Mouse (Mus musculus) midbrain, embryonic 16.5 days (tissue): Measurements from ENCODE around the gene Gpr132. TPM values are rescaled to one million over a fixed set of nuclear protein-coding genes. Genes with fewer than 3 reads are reported as not detected.

ENCODE experiments used
- ATAC-seq: fragments of 200-750 bp; cut with Nextera tagmentation; 2 replicates; pipeline ENCODE4 v1.8.0; 2017; ENCODE audit warnings: moderate TSS enrichment
- H3K27ac ChIP-seq: fragments of 300-500 bp; sonication (generic); 2 replicates; pipeline ENCODE4 v1.5.1; 2014; ENCODE audit warnings: mild to moderate bottlenecking, low read length, mixed read lengths
- H3K27me3 ChIP-seq: fragments of 300-500 bp; sonication (generic); 2 replicates; pipeline ENCODE4 v1.6.1; 2014; ENCODE audit warnings: low read depth, low read length, mixed read lengths; ENCODE audit not compliant: control insufficient read depth, insufficient read depth
- H3K36me3 ChIP-seq: fragments of 300-500 bp; sonication (generic); 2 replicates; pipeline ENCODE4 v1.6.1; 2014; ENCODE audit warnings: mild to moderate bottlenecking, low read length, moderate library complexity, mixed read lengths; ENCODE audit not compliant: control insufficient read depth, insufficient read depth
- H3K4me1 ChIP-seq: fragments of 300-500 bp; sonication (generic); 2 replicates; pipeline ENCODE4 v1.6.1; 2014; ENCODE audit warnings: mild to moderate bottlenecking, low read length, mixed read lengths; ENCODE audit not compliant: control insufficient read depth, insufficient read depth
- H3K4me2 ChIP-seq: fragments of 300-500 bp; sonication (generic); 2 replicates; pipeline ENCODE4 v1.6.1; 2014; ENCODE audit warnings: mild to moderate bottlenecking, low read length, mixed read lengths
- H3K4me3 ChIP-seq: fragments of 300-500 bp; sonication (generic); 2 replicates; pipeline ENCODE4 v1.5.1; 2014; ENCODE audit warnings: low read depth, mild to moderate bottlenecking, low read length, moderate library complexity, mixed read lengths
- H3K9ac ChIP-seq: fragments of 300-500 bp; sonication (generic); 2 replicates; pipeline ENCODE4 v1.6.1; 2014; ENCODE audit warnings: low read depth, low read length, mixed read lengths
- H3K9me3 ChIP-seq: fragments of 300-500 bp; sonication (generic); replicated peaks from 2 replicates; pipeline ENCODE4 v1.6.1; 2014; ENCODE audit warnings: mild to moderate bottlenecking, low read length, mixed read lengths; ENCODE audit not compliant: control insufficient read depth, poor library complexity, severe bottlenecking
- WGBS: fragments of 180-500 bp; shearing (Covaris S2); extraction: QIAGEN DNeasy Blood & Tissue Kit; methylation state at CpG from one replicate; pipeline ENCODE4 v1.1.7; 2014; 5-methylcytosine and 5-hydroxymethylcytosine counted together
- polyA plus RNA-seq: library from polyadenylated mRNA; unstranded; fragments of >200 nt; fragmentation: Nextera tagmentation; extraction: Ambion mirVana; gene quantifications from 2 replicates; pipeline ENCODE4 v1.2.1, GENCODE M21; 2015

The Gpr132 gene
- polyA plus RNA-seq, result 0.14 TPM in 1 of 2 replicates, not detected in the other

GRCm38 (mm10) chr12:112868178-112869087 lies at the start of gene Gpr132:
Gpr132 (minus strand) TSS chr12:112868228.
- 66% methylated on average over 13 of the region's 13 CpGs for WGBS
- ATAC-seq, result no peak
- no peaks in the 10 kb centered on the region for H3K9me3 ChIP-seq
- H3K4me2 ChIP-seq, result no peak within 1 kb of the TSS
- H3K27me3 ChIP-seq, result no peaks in the 10 kb centered on the region
- no peak within 1 kb of the TSS for H3K4me3 ChIP-seq
- no peak within 1 kb of the TSS for H3K27ac ChIP-seq
- H3K4me1 ChIP-seq, result 0 out of 2 replicates have a peak, but pooled peaks cover 2% of the 10 kb centered on the region
- no peak within 1 kb of the TSS for H3K9ac ChIP-seq
- no peaks in the 10 kb centered on the region for H3K36me3 ChIP-seq

GRCm38 (mm10) chr12:112917486-112917885 lies 49.5 kb upstream of the Gpr132 start:
- Histone ChIP-seq H3K4me3 (no peak overlapping the region), H3K4me1 (no peaks in the 10 kb centered on the region; the same call in 1 of the 2 replicates), H3K9me3 (no peaks in the 10 kb centered on the region), H3K27me3 (no peaks in the 10 kb centered on the region), H3K36me3 (peaks cover 40% of the 10 kb centered on the region), H3K4me2 (no peak overlapping the region), H3K9ac (no peak overlapping the region), H3K27ac (no peak overlapping the region)
- WGBS, result 75% methylated on average over 11 of the region's 11 CpGs
- no peak for ATAC-seq

GRCm38 (mm10) chr12:112916698-112917400 lies 48.8 kb upstream of the Gpr132 start:
- no peaks in the 10 kb centered on the region for H3K9me3 ChIP-seq
- peaks cover 42% of the 10 kb centered on the region for H3K36me3 ChIP-seq
- H3K4me3 ChIP-seq, result no peak overlapping the region
- H3K27ac ChIP-seq, result no peak overlapping the region
- 85% methylated on average over 16 of the region's 16 CpGs for WGBS
- H3K4me1 ChIP-seq, result no peaks in the 10 kb centered on the region
- H3K4me2 ChIP-seq, result no peak overlapping the region
- H3K9ac ChIP-seq, result no peak overlapping the region
- ATAC-seq, result no peak
- H3K27me3 ChIP-seq, result no peaks in the 10 kb centered on the region

- no peak overlapping the region for H3K27ac ChIP-seq
- H3K9me3 ChIP-seq, result no peaks in the 10 kb centered on the region
- H3K4me3 ChIP-seq, result no peak overlapping the region
- H3K36me3 ChIP-seq, result peaks cover 53% of the 10 kb centered on the region
- H3K27me3 ChIP-seq, result no peaks in the 10 kb centered on the region
- no peak overlapping the region for H3K9ac ChIP-seq
- no peak overlapping the region for H3K4me2 ChIP-seq
- no peak; the same call in 1 of the 2 replicates for ATAC-seq
- WGBS, result 67% methylated on average over 13 of the region's 13 CpGs
- H3K4me1 ChIP-seq, result no peaks in the 10 kb centered on the region
These were observed 47.6 kb upstream of the Gpr132 start for GRCm38 (mm10) chr12:112915587-112915986.

GRCm38 (mm10) chr12:112914527-112914926 lies 46.5 kb upstream of the Gpr132 start:
- Histone ChIP-seq H3K4me3 (no peak overlapping the region), H3K36me3 (peaks cover 58% of the 10 kb centered on the region), H3K9me3 (no peaks in the 10 kb centered on the region), H3K27ac (no peak overlapping the region), H3K4me2 (no peak overlapping the region), H3K4me1 (no peaks in the 10 kb centered on the region), H3K27me3 (no peaks in the 10 kb centered on the region), H3K9ac (no peak overlapping the region)
- ATAC-seq, result no peak
- WGBS, result 82% methylated on average over 11 of the region's 11 CpGs

GRCm38 (mm10) chr12:112912951-112913745 lies 45.1 kb upstream of the Gpr132 start:
- Histone ChIP-seq H3K4me1 (no peaks in the 10 kb centered on the region), H3K27ac (no peak overlapping the region), H3K4me3 (no peak overlapping the region), H3K9ac (no peak overlapping the region), H3K4me2 (no peak overlapping the region), H3K9me3 (no peaks in the 10 kb centered on the region), H3K27me3 (no peaks in the 10 kb centered on the region), H3K36me3 (peaks cover 71% of the 10 kb centered on the region)
- no peak for ATAC-seq
- 90% methylated on average over 28 of the region's 28 CpGs for WGBS

- H3K9me3 ChIP-seq, result no peaks in the 10 kb centered on the region
- ATAC-seq, result no peak
- H3K4me1 ChIP-seq, result no peaks in the 10 kb centered on the region
- peaks cover 76% of the 10 kb centered on the region for H3K36me3 ChIP-seq
- H3K27me3 ChIP-seq, result no peaks in the 10 kb centered on the region
- no peak overlapping the region for H3K9ac ChIP-seq
- no peak overlapping the region for H3K27ac ChIP-seq
- 93% methylated on average over 16 of the region's 17 CpGs for WGBS
- H3K4me2 ChIP-seq, result no peak overlapping the region
- no peak overlapping the region for H3K4me3 ChIP-seq
These were observed 43.7 kb upstream of the Gpr132 start for GRCm38 (mm10) chr12:112911701-112912100.

- ATAC-seq, result no peak
- Histone ChIP-seq H3K36me3 (peaks cover 71% of the 10 kb centered on the region), H3K27me3 (no peaks in the 10 kb centered on the region), H3K4me2 (no peak overlapping the region), H3K4me3 (no peak overlapping the region), H3K9ac (no peak overlapping the region), H3K9me3 (no peaks in the 10 kb centered on the region), H3K27ac (no peak overlapping the region), H3K4me1 (no peaks in the 10 kb centered on the region)
- 95% methylated on average over 22 of the region's 22 CpGs for WGBS
These were observed 41.0 kb upstream of the Gpr132 start for GRCm38 (mm10) chr12:112908991-112909390.
